Mouse (Mus musculus) cortical plate, adult 2 months (tissue): ENCODE measurements at regions not wholly inside any gene's neighbourhood (a gene's known extent, or its start where the extent isn't known, plus 50 kb on each side); places are given as distances from the start of the nearest gene placed in this dataset.

Source experiments
- CTCF ChIP-seq: fragments of 200-500 bp; IDR thresholded peaks from 2 replicates; pipeline ENCODE4 v1.5.1; 2011; ENCODE audit warnings: mild to moderate bottlenecking, control low read depth, low read length; ENCODE audit not compliant: insufficient read depth; ENCODE audit errors: extremely low read depth
- POLR2A ChIP-seq: fragments of 200-500 bp; IDR thresholded peaks from 2 replicates; pipeline ENCODE4 v1.6.1; 2011; ENCODE audit warnings: mild to moderate bottlenecking, low read length, control low read depth; ENCODE audit not compliant: insufficient read depth; ENCODE audit errors: extremely low read depth

- TF ChIP-seq CTCF (no peak), POLR2A (no peak)
These were observed 77.9 kb upstream of the Cwc22 start for GRCm38 (mm10) chr2:78023916-78024685.
